Mouse (Mus musculus) stomach, postnatal 0 days (tissue): ENCODE measurements around the gene Hnrnph3.

ENCODE experiments used
- CTCF ChIP-seq: IDR thresholded peaks from 2 replicates; pipeline ENCODE4 v1.5.1; 2016; ENCODE audit warnings: antibody characterized with exemption, low read depth, mild to moderate bottlenecking, moderate library complexity
- EP300 ChIP-seq: optimal IDR thresholded peaks from 2 replicates; pipeline ENCODE3; 2016; ENCODE audit warnings: antibody characterized with exemption

DNA sequence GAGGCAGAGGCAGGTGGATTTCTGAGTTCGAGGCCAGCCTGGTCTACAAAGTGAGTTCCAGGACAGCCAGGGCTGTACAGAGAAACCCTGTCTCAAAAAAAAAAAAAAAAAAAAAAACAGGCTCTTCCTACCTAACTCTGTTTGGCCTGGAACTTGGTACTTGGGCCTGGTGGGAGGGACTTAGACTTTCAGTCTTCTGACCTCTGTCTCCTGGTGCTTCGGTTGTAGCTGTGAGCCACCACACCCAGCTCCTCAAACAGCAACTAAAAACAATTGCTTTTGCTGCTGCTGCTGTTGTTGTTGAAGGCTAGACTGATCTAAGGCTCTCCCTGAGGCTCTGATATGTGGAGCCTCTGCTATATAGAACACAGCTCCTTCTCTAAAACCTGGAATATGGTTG is 25.1 kb upstream of the Hnrnph3 start:
- TF ChIP-seq EP300 (no peak), CTCF (no peak)
